Mouse (Mus musculus): ENCODE measurements around the gene Gnas.
A peak's percentile ranks its signal among the peaks of the same experiment; 100 is the strongest.
"Not testable (repeated sequence)": the region's sequence is repeated elsewhere in the genome, so short reads cannot be mapped to it uniquely, and the experiment has no call there.

Gene Gnas

GRCm38 (mm10) chr2:174328926-174329662, 45.0 kb downstream of the Gnas start:
- DNase-seq: peak; percentile 62 to 67

- peak; percentile 78 to 84 for DNase-seq
These were observed 45.8 kb downstream of the Gnas start for GRCm38 (mm10) chr2:174329663-174330615.

- DNase-seq: peak in 1 of 2 experiments; percentile 77
These were observed 46.6 kb downstream of the Gnas start for GRCm38 (mm10) chr2:174330616-174331191.

- no peak for DNase-seq
These were observed 47.3 kb downstream of the Gnas start for GRCm38 (mm10) chr2:174331282-174332030.

- no peak for DNase-seq
These were observed 49.2 kb downstream of the Gnas start for GRCm38 (mm10) chr2:174333239-174333890.

GRCm38 (mm10) chr2:174334415-174334814, 50.3 kb downstream of the Gnas start:
- no peak for DNase-seq

GRCm38 (mm10) chr2:174337275-174337674, 53.2 kb downstream of the Gnas start:
- no peak for DNase-seq

- DNase-seq: no peak
These were observed 55.6 kb downstream of the Gnas start for GRCm38 (mm10) chr2:174339701-174340100.

GRCm38 (mm10) chr2:174340229-174340892, 56.2 kb downstream of the Gnas start:
- DNase-seq: no peak

GRCm38 (mm10) chr2:174340893-174341580, 56.9 kb downstream of the Gnas start:
- no peak for DNase-seq

GRCm38 (mm10) chr2:174342793-174343400, 58.8 kb downstream of the Gnas start:
- DNase-seq: no peak

GRCm38 (mm10) chr2:174343566-174343965, 59.4 kb downstream of the Gnas start:
- DNase-seq: no peak

GRCm38 (mm10) chr2:174344003-174344655, 60.0 kb downstream of the Gnas start:
- peak; percentile 16 to 31 for DNase-seq

- DNase-seq: no peak
These were observed 60.9 kb downstream of the Gnas start for GRCm38 (mm10) chr2:174344996-174345395.

- DNase-seq: no peak
These were observed 62.5 kb downstream of the Gnas start, which contains the start of gene Gm20721 for GRCm38 (mm10) chr2:174346612-174346998. Gene Gm20721, minus strand, starts transcription at chr2:174346712.

- DNase-seq: not testable (repeated sequence)
These were observed 63.0 kb downstream of the Gnas start for GRCm38 (mm10) chr2:174346999-174347668.

GRCm38 (mm10) chr2:174358516-174358915, 74.4 kb downstream of the Gnas start:
- DNase-seq: no peak

- no peak for DNase-seq
These were observed 75.5 kb downstream of the Gnas start for GRCm38 (mm10) chr2:174359656-174360055.

- DNase-seq: no peak
These were observed 82.5 kb downstream of the Gnas start for GRCm38 (mm10) chr2:174366571-174366970.

Measured in thymus, postnatal 36 days (tissue).